ENCODE assay signal across 8 mouse cellular contexts in the genomic region with DNA sequence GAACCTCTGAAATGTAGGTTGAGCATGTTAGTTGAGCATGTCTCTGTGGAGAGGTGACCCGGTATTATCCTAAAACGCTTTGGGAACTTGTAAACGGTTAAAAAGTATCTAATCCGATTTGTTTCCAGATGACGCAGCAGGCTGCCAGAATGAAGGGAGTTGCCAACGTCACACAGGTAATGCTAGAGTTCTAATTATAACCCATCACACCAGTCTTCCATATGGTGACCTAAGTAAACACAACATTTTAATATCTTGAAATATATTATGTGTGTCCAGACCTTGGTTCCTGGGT. TPM values are rescaled to one million over a fixed set of nuclear protein-coding genes. Genes with fewer than 3 reads are reported as not detected.
A peak's percentile ranks its signal among the peaks of the same experiment; 100 is the strongest.
DNase-seq lines count a peak whose midpoint lies in the region; ATAC-seq and TF ChIP-seq lines count a peak whose summit lies in the region.

No protein-coding gene starts in this region.

- peak overlapping the region; percentile 22; the same call in 1 of the 2 replicates for H3K4me3 ChIP-seq in heart, adult 2 months
- H3K4me3 ChIP-seq in testis, adult 2 months (ENCODE audit: control insufficient read depth, low read depth, low read length), result peak overlapping the region; percentile 92
- H3K4me3 ChIP-seq in hindbrain, embryonic 13.5 days, result peak overlapping the region; percentile 91
- peak overlapping the region; percentile 88 for H3K4me3 ChIP-seq in midbrain, embryonic 13.5 days (replicated peaks)

- intact Hi-C loops in heart, adult 2 months (cut with DNase I), result loop anchor here (1.0 kb wide), 1 partner anchor 160 kb away; no protein-coding TSS in a partner anchor
- intact Hi-C loops in heart, postnatal 25 days (cut with DNase I), result loop anchor here (1.0 to 5.0 kb wide), 2 partner anchors 160 to 207 kb away; no protein-coding TSS in a partner anchor

- no peak for TF ChIP-seq CTCF in heart, adult 2 months (IDR thresholded peaks at IDR 0.05)
- no peak for TF ChIP-seq CTCF in testis, adult 2 months (IDR thresholded peaks at IDR 0.05; ENCODE audit: control insufficient read depth, insufficient read depth, insufficient replicate concordance, low read depth, low read length)

- no peaks in the 10 kb centered on the region for H3K79me2 ChIP-seq in heart, adult 2 months (replicated peaks; ENCODE audit: control insufficient read depth, insufficient read depth, low read length)

- ATAC-seq in hindbrain, embryonic 13.5 days (ENCODE audit: low FRiP score), result no peak
- ATAC-seq in midbrain, embryonic 13.5 days, result no peak

- H3K36me3 ChIP-seq in heart, adult 2 months (ENCODE audit: control insufficient read depth, insufficient read depth, low read length), result no peaks in the 10 kb centered on the region; the same call in 1 of the 2 replicates
- no peaks in the 10 kb centered on the region for H3K36me3 ChIP-seq in testis, adult 2 months (ENCODE audit: control insufficient read depth, insufficient read depth, low read length)
- no peaks in the 10 kb centered on the region for H3K36me3 ChIP-seq in hindbrain, embryonic 13.5 days
- H3K36me3 ChIP-seq in midbrain, embryonic 13.5 days, result no peaks in the 10 kb centered on the region

- no peaks in the 10 kb centered on the region for H3K27me3 ChIP-seq in heart, adult 2 months (ENCODE audit: control insufficient read depth, insufficient read depth, low read length)
- no peaks in the 10 kb centered on the region for H3K27me3 ChIP-seq in testis, adult 2 months (ENCODE audit: control insufficient read depth, insufficient read depth, low read length)
- H3K27me3 ChIP-seq in hindbrain, embryonic 13.5 days, result 0 out of 2 replicates have a peak, but pooled peaks cover 5% of the 10 kb centered on the region
- peaks cover 6% of the 10 kb centered on the region; the same call in 1 of the 2 replicates for H3K27me3 ChIP-seq in midbrain, embryonic 13.5 days

- DNase-seq in heart, adult 2 months, result no peak
- DNase-seq in heart, postnatal 25 days (ENCODE audit: low spot score), result no peak
- no peak for DNase-seq in testis, postnatal 10 days (ENCODE audit: low spot score)
- no peak for DNase-seq in ovary, adult 18-20 months (ENCODE audit: low spot score)
- DNase-seq in gastrocnemius, postnatal 4 days (ENCODE audit: low spot score in 2 of 2), result no peak

- no peak for TF ChIP-seq EP300 in heart, adult 2 months (IDR thresholded peaks at IDR 0.05; ENCODE audit: insufficient read depth, low read depth, low read length)

- H3K4me1 ChIP-seq in heart, adult 2 months (ENCODE audit: control insufficient read depth, insufficient read depth, low read length), result peaks cover 1% of the 10 kb centered on the region; the same call in 1 of the 2 replicates
- H3K4me1 ChIP-seq in testis, adult 2 months (ENCODE audit: control insufficient read depth, insufficient read depth, low read length), result peaks cover 4% of the 10 kb centered on the region
- H3K4me1 ChIP-seq in hindbrain, embryonic 13.5 days (replicated peaks), result peaks cover 7% of the 10 kb centered on the region
- peaks cover 12% of the 10 kb centered on the region for H3K4me1 ChIP-seq in midbrain, embryonic 13.5 days (replicated peaks)

- H3K9me3 ChIP-seq in hindbrain, embryonic 13.5 days, result no peaks in the 10 kb centered on the region
- no peaks in the 10 kb centered on the region for H3K9me3 ChIP-seq in midbrain, embryonic 13.5 days

- H3K9ac ChIP-seq in heart, adult 2 months (ENCODE audit: low read depth, low read length), result no peak overlapping the region
- H3K9ac ChIP-seq in hindbrain, embryonic 13.5 days, result peak overlapping the region; percentile 53; the same call in 1 of the 2 replicates
- no peak overlapping the region for H3K9ac ChIP-seq in midbrain, embryonic 13.5 days (replicated peaks)

- H3K27ac ChIP-seq in heart, adult 2 months, result no peak overlapping the region; the same call in 1 of the 2 replicates
- peak overlapping the region; percentile 71 for H3K27ac ChIP-seq in testis, adult 2 months (ENCODE audit: control insufficient read depth, insufficient read depth, low read depth, low read length)
- no peak overlapping the region for H3K27ac ChIP-seq in hindbrain, embryonic 13.5 days
- no peak overlapping the region for H3K27ac ChIP-seq in midbrain, embryonic 13.5 days

- TF ChIP-seq POLR2A in heart, adult 2 months (IDR thresholded peaks at IDR 0.05; ENCODE audit: insufficient read depth, low read depth, low read length), result no peak
- TF ChIP-seq POLR2A in testis, adult 2 months (IDR thresholded peaks at IDR 0.05; ENCODE audit: control insufficient read depth, low read depth, low read length), result no peak

- 7% methylated on average over 6 of the region's 6 CpGs for WGBS in heart, adult 2 months
- WGBS in hindbrain, embryonic 13.5 days, result 6% methylated on average over 6 of the region's 6 CpGs
- WGBS in midbrain, embryonic 13.5 days, result 0% methylated on average over 6 of the region's 6 CpGs

- peak overlapping the region; percentile 65 for H3K4me2 ChIP-seq in hindbrain, embryonic 13.5 days
- peak overlapping the region; percentile 70 for H3K4me2 ChIP-seq in midbrain, embryonic 13.5 days (replicated peaks)

RNA-seq across cellular contexts. Expression of gene Sik2, which starts 0.7 kb away (rescaled TPM):
- 10 to 100 TPM; 22.2 to 26.9 TPM for total RNA-seq in heart, adult 2 months (2021)
- polyA plus RNA-seq in heart, adult 2 months (2012; rRNA removed), result 14.6 and 15.8 TPM in 2 replicates
- 10 to 100 TPM; 22.1 to 25.3 TPM for total RNA-seq in heart, postnatal 25 days (2021)
- polyA plus RNA-seq in testis, adult 2 months (2012; rRNA removed), result 25.7 and 28.1 TPM in 2 replicates
- polyA plus RNA-seq in hindbrain, embryonic 13.5 days (2015; fragmentation: Nextera tagmentation; extraction: Ambion mirVana), result 14.3 and 14.9 TPM in 2 replicates
- 10.3 and 14.5 TPM in 2 replicates for polyA plus RNA-seq in midbrain, embryonic 13.5 days (2015; fragmentation: Nextera tagmentation; extraction: Ambion mirVana)
- total RNA-seq in gastrocnemius, postnatal 4 days (2021), result 10 to 100 TPM; 24.8 to 25.5 TPM

RNA-seq across cellular contexts. Expression of gene Btg4, which starts 51.1 kb away (rescaled TPM):
- not detected for total RNA-seq in heart, adult 2 months (2021)
- not detected in 2 replicates for polyA plus RNA-seq in heart, adult 2 months (2012; rRNA removed)
- total RNA-seq in heart, postnatal 25 days (2021), result not detected
- 8.4 and 10.2 TPM in 2 replicates for polyA plus RNA-seq in testis, adult 2 months (2012; rRNA removed)
- not detected in 2 replicates for polyA plus RNA-seq in hindbrain, embryonic 13.5 days (2015; fragmentation: Nextera tagmentation; extraction: Ambion mirVana)
- not detected in 2 replicates for polyA plus RNA-seq in midbrain, embryonic 13.5 days (2015; fragmentation: Nextera tagmentation; extraction: Ambion mirVana)
- not detected for total RNA-seq in gastrocnemius, postnatal 4 days (2021)

Comparison
In these comparisons a context has a peak if more than half of its experiments do, and no peak if none do; other contexts are left out.
1. H3K4me3 ChIP-seq: peak in every context shown above with its lines; median percentile 92 in testis, adult 2 months; 91 in hindbrain, embryonic 13.5 days; 88 in midbrain, embryonic 13.5 days; 22 in heart, adult 2 months.